Mouse (Mus musculus): ENCODE data around the gene Olfr1394. TPM values are rescaled to one million over a fixed set of nuclear protein-coding genes. Genes with fewer than 3 reads are reported as not detected.
"Not testable (repeated sequence)": the region's sequence is repeated elsewhere in the genome, so short reads cannot be mapped to it uniquely, and the experiment has no call there.

Gene Olfr1394
- polyA plus RNA-seq, 1 experiment from 2014 or later, result not detected

- Histone ChIP-seq H3K27me3 (ENCODE audit: control insufficient read depth, insufficient read depth, low read length) (no peaks in the 10 kb centered on the region), H3K4me2 (replicated peaks; ENCODE audit: low read depth, low read length) (no peak overlapping the region; the same call in 1 of the 2 replicates), H3K4me1 (ENCODE audit: control insufficient read depth, insufficient read depth, low read length) (no peaks in the 10 kb centered on the region), H3K36me3 (ENCODE audit: control insufficient read depth, insufficient read depth, low read length) (no peaks in the 10 kb centered on the region), H3K9me3 (ENCODE audit: control insufficient read depth, low read length) (no peaks in the 10 kb centered on the region), H3K9ac (ENCODE audit: low read depth, low read length) (no peak overlapping the region), H3K4me3 (ENCODE audit: low read length) (no peak overlapping the region), H3K27ac (ENCODE audit: low read depth, low read length) (no peak overlapping the region)
- no peak for ATAC-seq (ENCODE audit: low FRiP score, low TSS enrichment)
- 80% methylated on average over 6 of the region's 6 CpGs for WGBS
Measured at GRCm38 (mm10) chr11:49186452-49186851, 32.3 kb downstream of the Olfr1394 start.

GRCm38 (mm10) chr11:49186955-49187488 lies 32.8 kb downstream of the Olfr1394 start, which contains the start of gene Btnl9:
Gene Btnl9 (minus strand): TSS chr11:49187159.
- Histone ChIP-seq H3K4me1 (ENCODE audit: control insufficient read depth, insufficient read depth, low read length) (no peaks in the 10 kb centered on the region), H3K36me3 (ENCODE audit: control insufficient read depth, insufficient read depth, low read length) (no peaks in the 10 kb centered on the region), H3K27ac (ENCODE audit: low read depth, low read length) (no peak within 1 kb of the TSS), H3K4me2 (replicated peaks; ENCODE audit: low read depth, low read length) (no peak within 1 kb of the TSS; the same call in 1 of the 2 replicates), H3K9me3 (ENCODE audit: control insufficient read depth, low read length) (no peaks in the 10 kb centered on the region), H3K27me3 (ENCODE audit: control insufficient read depth, insufficient read depth, low read length) (no peaks in the 10 kb centered on the region), H3K4me3 (ENCODE audit: low read length) (no peak within 1 kb of the TSS), H3K9ac (ENCODE audit: low read depth, low read length) (no peak within 1 kb of the TSS)
- WGBS, result 67% methylated on average over 8 of the region's 8 CpGs
- ATAC-seq (ENCODE audit: low FRiP score, low TSS enrichment), result no peak

- 85% methylated on average over 10 of the region's 10 CpGs for WGBS
- no peak for ATAC-seq (ENCODE audit: low FRiP score, low TSS enrichment)
- Histone ChIP-seq H3K4me2 (replicated peaks; ENCODE audit: low read depth, low read length) (no peak overlapping the region), H3K9ac (ENCODE audit: low read depth, low read length) (no peak overlapping the region), H3K9me3 (ENCODE audit: control insufficient read depth, low read length) (no peaks in the 10 kb centered on the region), H3K27ac (ENCODE audit: low read depth, low read length) (no peak overlapping the region), H3K4me3 (ENCODE audit: low read length) (no peak overlapping the region), H3K4me1 (ENCODE audit: control insufficient read depth, insufficient read depth, low read length) (no peaks in the 10 kb centered on the region), H3K27me3 (ENCODE audit: control insufficient read depth, insufficient read depth, low read length) (no peaks in the 10 kb centered on the region), H3K36me3 (ENCODE audit: control insufficient read depth, insufficient read depth, low read length) (no peaks in the 10 kb centered on the region)
Measured at GRCm38 (mm10) chr11:49187701-49188100, 33.5 kb downstream of the Olfr1394 start.

GRCm38 (mm10) chr11:49189737-49190136 lies 35.6 kb downstream of the Olfr1394 start:
- no peak overlapping the region for H3K27ac ChIP-seq (ENCODE audit: low read depth, low read length)
- no peak for ATAC-seq (ENCODE audit: low FRiP score, low TSS enrichment)
- no peaks in the 10 kb centered on the region for H3K4me1 ChIP-seq (ENCODE audit: control insufficient read depth, insufficient read depth, low read length)
- no peaks in the 10 kb centered on the region for H3K27me3 ChIP-seq (ENCODE audit: control insufficient read depth, insufficient read depth, low read length)
- no peaks in the 10 kb centered on the region for H3K9me3 ChIP-seq (ENCODE audit: control insufficient read depth, low read length)
- no peak overlapping the region for H3K4me3 ChIP-seq (ENCODE audit: low read length)
- no peaks in the 10 kb centered on the region for H3K36me3 ChIP-seq (ENCODE audit: control insufficient read depth, insufficient read depth, low read length)
- no peak overlapping the region for H3K9ac ChIP-seq (ENCODE audit: low read depth, low read length)
- H3K4me2 ChIP-seq (replicated peaks; ENCODE audit: low read depth, low read length), result no peak overlapping the region
- WGBS, result 4% methylated on average over 7 of the region's 7 CpGs

- 65% methylated on average over 2 of the region's 2 CpGs for WGBS
- H3K27ac ChIP-seq (ENCODE audit: low read depth, low read length), result no peak overlapping the region
- no peak for ATAC-seq (ENCODE audit: low FRiP score, low TSS enrichment)
- no peaks in the 10 kb centered on the region for H3K4me1 ChIP-seq (ENCODE audit: control insufficient read depth, insufficient read depth, low read length)
- H3K27me3 ChIP-seq (ENCODE audit: control insufficient read depth, insufficient read depth, low read length), result no peaks in the 10 kb centered on the region
- no peak overlapping the region for H3K4me2 ChIP-seq (replicated peaks; ENCODE audit: low read depth, low read length)
- H3K36me3 ChIP-seq (ENCODE audit: control insufficient read depth, insufficient read depth, low read length), result no peaks in the 10 kb centered on the region
- no peaks in the 10 kb centered on the region for H3K9me3 ChIP-seq (ENCODE audit: control insufficient read depth, low read length)
- H3K9ac ChIP-seq (ENCODE audit: low read depth, low read length), result no peak overlapping the region
- no peak overlapping the region for H3K4me3 ChIP-seq (ENCODE audit: low read length)
Measured at GRCm38 (mm10) chr11:49191083-49191482, 36.9 kb downstream of the Olfr1394 start.

GRCm38 (mm10) chr11:49194771-49195170 lies 40.6 kb downstream of the Olfr1394 start:
- not testable (repeated sequence) for H3K9me3 ChIP-seq (ENCODE audit: control insufficient read depth, low read length); H3K4me1 ChIP-seq (ENCODE audit: control insufficient read depth, insufficient read depth, low read length); H3K36me3 ChIP-seq (ENCODE audit: control insufficient read depth, insufficient read depth, low read length); H3K4me2 ChIP-seq (replicated peaks; ENCODE audit: low read depth, low read length); ATAC-seq (ENCODE audit: low FRiP score, low TSS enrichment); H3K9ac ChIP-seq (ENCODE audit: low read depth, low read length); H3K27me3 ChIP-seq (ENCODE audit: control insufficient read depth, insufficient read depth, low read length); H3K4me3 ChIP-seq (ENCODE audit: low read length); H3K27ac ChIP-seq (ENCODE audit: low read depth, low read length)
- 96% methylated on average over 9 of the region's 9 CpGs for WGBS

- no peak for ATAC-seq (ENCODE audit: low FRiP score, low TSS enrichment)
- Histone ChIP-seq H3K36me3 (ENCODE audit: control insufficient read depth, insufficient read depth, low read length) (no peaks in the 10 kb centered on the region), H3K9ac (ENCODE audit: low read depth, low read length) (no peak overlapping the region), H3K27me3 (ENCODE audit: control insufficient read depth, insufficient read depth, low read length) (no peaks in the 10 kb centered on the region), H3K4me1 (ENCODE audit: control insufficient read depth, insufficient read depth, low read length) (no peaks in the 10 kb centered on the region), H3K4me2 (replicated peaks; ENCODE audit: low read depth, low read length) (no peak overlapping the region), H3K9me3 (ENCODE audit: control insufficient read depth, low read length) (no peaks in the 10 kb centered on the region), H3K4me3 (ENCODE audit: low read length) (no peak overlapping the region), H3K27ac (ENCODE audit: low read depth, low read length) (no peak overlapping the region)
- 85% methylated on average over 7 of the region's 7 CpGs for WGBS
Measured at GRCm38 (mm10) chr11:49195819-49196322, 41.7 kb downstream of the Olfr1394 start.

GRCm38 (mm10) chr11:49200666-49201065 lies 46.5 kb downstream of the Olfr1394 start:
- ATAC-seq (ENCODE audit: low FRiP score, low TSS enrichment), result no peak
- peaks cover 6% of the 10 kb centered on the region; the same call in 1 of the 2 replicates for H3K4me1 ChIP-seq (ENCODE audit: control insufficient read depth, insufficient read depth, low read length)
- H3K27ac ChIP-seq (ENCODE audit: low read depth, low read length), result no peak overlapping the region
- H3K4me3 ChIP-seq (ENCODE audit: low read length), result no peak overlapping the region
- no peak overlapping the region for H3K4me2 ChIP-seq (replicated peaks; ENCODE audit: low read depth, low read length)
- H3K36me3 ChIP-seq (ENCODE audit: control insufficient read depth, insufficient read depth, low read length), result no peaks in the 10 kb centered on the region
- no peak overlapping the region for H3K9ac ChIP-seq (ENCODE audit: low read depth, low read length)
- no peaks in the 10 kb centered on the region for H3K27me3 ChIP-seq (ENCODE audit: control insufficient read depth, insufficient read depth, low read length)
- no peaks in the 10 kb centered on the region for H3K9me3 ChIP-seq (ENCODE audit: control insufficient read depth, low read length)

GRCm38 (mm10) chr11:49201142-49201541 lies 47.0 kb downstream of the Olfr1394 start:
- Histone ChIP-seq H3K9me3 (ENCODE audit: control insufficient read depth, low read length) (no peaks in the 10 kb centered on the region), H3K27ac (ENCODE audit: low read depth, low read length) (no peak overlapping the region), H3K4me3 (ENCODE audit: low read length) (no peak overlapping the region), H3K27me3 (ENCODE audit: control insufficient read depth, insufficient read depth, low read length) (no peaks in the 10 kb centered on the region), H3K36me3 (ENCODE audit: control insufficient read depth, insufficient read depth, low read length) (no peaks in the 10 kb centered on the region; the same call in 1 of the 2 replicates), H3K4me1 (ENCODE audit: control insufficient read depth, insufficient read depth, low read length) (peaks cover 6% of the 10 kb centered on the region; the same call in 1 of the 2 replicates), H3K4me2 (replicated peaks; ENCODE audit: low read depth, low read length) (no peak overlapping the region), H3K9ac (ENCODE audit: low read depth, low read length) (no peak overlapping the region)
- no peak for ATAC-seq (ENCODE audit: low FRiP score, low TSS enrichment)
